Comparison of ENCODE assay signal across 10 mouse cellular contexts in genomic region chr9:51993486-51994275, GRCm38 (mm10). TPM values are rescaled to one million over a fixed set of nuclear protein-coding genes. Genes with fewer than 3 reads are reported as not detected.
A peak's percentile ranks its signal among the peaks of the same experiment; 100 is the strongest.
DNase-seq lines count a peak whose midpoint lies in the region; ATAC-seq and TF ChIP-seq lines count a peak whose summit lies in the region.
"Had no signal": no experiment of that assay in that cellular context is flagged by ENCODE, and none has a peak within 500 bp of the region (broad histone marks: within the 10 kb centered on the region; RNA-seq: fewer than 3 reads in every experiment).

No protein-coding gene starts in this region.

- H3K4me3 ChIP-seq in heart, embryonic 12.5 days: no peak overlapping the region
- no peak overlapping the region for H3K4me3 ChIP-seq in testis, adult 2 months (ENCODE audit: control insufficient read depth, low read depth, low read length)
- no peak overlapping the region for H3K4me3 ChIP-seq in liver, embryonic 16.5 days (ENCODE audit: low read depth, low read length)
- H3K4me3 ChIP-seq in forebrain, embryonic 14.5 days (ENCODE audit: low read depth, low read length): no peak overlapping the region
- H3K4me3 ChIP-seq: heart, embryonic 15.5 days; myocyte had no signal

- no peaks in the 10 kb centered on the region for H3K36me3 ChIP-seq in heart, embryonic 12.5 days
- H3K36me3 ChIP-seq in testis, adult 2 months (ENCODE audit: control insufficient read depth, insufficient read depth, low read length): no peaks in the 10 kb centered on the region
- H3K36me3 ChIP-seq in liver, embryonic 16.5 days (ENCODE audit: control insufficient read depth, insufficient read depth): no peaks in the 10 kb centered on the region
- no peaks in the 10 kb centered on the region for H3K36me3 ChIP-seq in forebrain, embryonic 14.5 days (ENCODE audit: control insufficient read depth, insufficient read depth, low read length)
- H3K36me3 ChIP-seq: heart, embryonic 15.5 days had no signal

- H3K9ac ChIP-seq in heart, embryonic 12.5 days: no peak overlapping the region
- no peak overlapping the region for H3K9ac ChIP-seq in liver, embryonic 16.5 days (ENCODE audit: low read depth, low read length)
- no peak overlapping the region for H3K9ac ChIP-seq in forebrain, embryonic 14.5 days (ENCODE audit: low read length)
- H3K9ac ChIP-seq: heart, embryonic 15.5 days had no signal

- no peak overlapping the region for H3K27ac ChIP-seq in heart, embryonic 12.5 days (ENCODE audit: poor library complexity, severe bottlenecking)
- H3K27ac ChIP-seq in testis, adult 2 months (ENCODE audit: control insufficient read depth, insufficient read depth, low read depth, low read length): no peak overlapping the region
- H3K27ac ChIP-seq in liver, embryonic 16.5 days (ENCODE audit: low read length): peak overlapping the region; percentile 54; the same call in 1 of the 2 replicates
- no peak overlapping the region for H3K27ac ChIP-seq in forebrain, embryonic 14.5 days (ENCODE audit: low read depth, low read length)
- H3K27ac ChIP-seq: heart, embryonic 15.5 days had no signal

- H3K9me3 ChIP-seq in heart, embryonic 12.5 days (replicated peaks): peaks cover 6% of the 10 kb centered on the region
- no peaks in the 10 kb centered on the region for H3K9me3 ChIP-seq in liver, embryonic 16.5 days (replicated peaks; ENCODE audit: control insufficient read depth, low read length)
- H3K9me3 ChIP-seq in forebrain, embryonic 14.5 days (replicated peaks; ENCODE audit: control insufficient read depth, low read length): no peaks in the 10 kb centered on the region
- H3K9me3 ChIP-seq: heart, embryonic 15.5 days had no signal

- DNase-seq in heart, adult 11 months: peak; percentile 55
- no peak for DNase-seq in testis, postnatal 14 days (ENCODE audit: low spot score)
- DNase-seq in thymus, postnatal 36 days: peak; percentile 51 to 54
- DNase-seq in cerebellum, adult 11 months: no peak
- no peak for DNase-seq in forebrain, embryonic 14.5 days (ENCODE audit: low spot score)

- no peak overlapping the region for H3K4me2 ChIP-seq in heart, embryonic 12.5 days
- no peak overlapping the region for H3K4me2 ChIP-seq in liver, embryonic 16.5 days (ENCODE audit: low read depth, low read length)
- H3K4me2 ChIP-seq in forebrain, embryonic 14.5 days (ENCODE audit: low read length): no peak overlapping the region
- H3K4me2 ChIP-seq: heart, embryonic 15.5 days had no signal

- ATAC-seq in heart, embryonic 12.5 days (ENCODE audit: insufficient number of reproducible peaks, low FRiP score): no peak
- ATAC-seq in liver, embryonic 16.5 days (ENCODE audit: low read depth): no peak
- ATAC-seq in forebrain, embryonic 14.5 days: no peak

- H3K27me3 ChIP-seq in heart, embryonic 12.5 days (replicated peaks): no peaks in the 10 kb centered on the region
- no peaks in the 10 kb centered on the region for H3K27me3 ChIP-seq in testis, adult 2 months (ENCODE audit: control insufficient read depth, insufficient read depth, low read length)
- no peaks in the 10 kb centered on the region for H3K27me3 ChIP-seq in liver, embryonic 16.5 days (ENCODE audit: control insufficient read depth, insufficient read depth, low read depth, low read length)
- H3K27me3 ChIP-seq in forebrain, embryonic 14.5 days (replicated peaks; ENCODE audit: control insufficient read depth, insufficient read depth, low read length): no peaks in the 10 kb centered on the region
- H3K27me3 ChIP-seq: heart, embryonic 15.5 days had no signal

- peaks cover 14% of the 10 kb centered on the region for H3K4me1 ChIP-seq in heart, embryonic 12.5 days (replicated peaks)
- no peaks in the 10 kb centered on the region for H3K4me1 ChIP-seq in testis, adult 2 months (ENCODE audit: control insufficient read depth, insufficient read depth, low read length)
- H3K4me1 ChIP-seq in liver, embryonic 16.5 days (ENCODE audit: control insufficient read depth, low read depth, low read length): no peaks in the 10 kb centered on the region
- no peaks in the 10 kb centered on the region for H3K4me1 ChIP-seq in forebrain, embryonic 14.5 days (ENCODE audit: control insufficient read depth, insufficient read depth, low read length)

- 75% methylated on average over 4 of the region's 4 CpGs for WGBS in heart, embryonic 12.5 days
- 52% methylated on average over 4 of the region's 4 CpGs for WGBS in liver, embryonic 16.5 days (ENCODE audit: insufficient replicate concordance)
- WGBS in forebrain, embryonic 14.5 days: 81% methylated on average over 4 of the region's 4 CpGs

- no peak for TF ChIP-seq POLR2A in testis, adult 2 months (IDR thresholded peaks at IDR 0.05; ENCODE audit: control insufficient read depth, low read depth, low read length)

- TF ChIP-seq CTCF in testis, adult 2 months (IDR thresholded peaks at IDR 0.05; ENCODE audit: control insufficient read depth, insufficient read depth, insufficient replicate concordance, low read depth, low read length): peak; percentile 35; the same call in 1 of the 2 replicates

RNA-seq across cellular contexts. Expression of gene Fdx1, which starts 30.3 kb away (rescaled TPM):
- 96.4 and 100 TPM in 2 replicates for polyA plus RNA-seq in heart, embryonic 12.5 days (2016; fragmentation: Nextera tagmentation; extraction: Ambion mirVana)
- 57.4 and 58.6 TPM in 2 replicates for polyA plus RNA-seq in testis, adult 2 months (2012; rRNA removed)
- 32.2 and 34.3 TPM in 2 replicates for polyA plus RNA-seq in liver, embryonic 16.5 days (2015; fragmentation: Nextera tagmentation; extraction: Ambion mirVana)
- 50.7 and 55.1 TPM in 2 replicates for polyA plus RNA-seq in forebrain, embryonic 14.5 days (2014; fragmentation: Nextera tagmentation; extraction: Ambion mirVana)

RNA-seq across cellular contexts. Expression of gene Rdx, which starts 53.3 kb away (rescaled TPM):
- 170 and 175 TPM in 2 replicates for polyA plus RNA-seq in heart, embryonic 12.5 days (2016; fragmentation: Nextera tagmentation; extraction: Ambion mirVana)
- 13.8 and 17.9 TPM in 2 replicates for polyA plus RNA-seq in testis, adult 2 months (2012; rRNA removed)
- 54.9 and 55.7 TPM in 2 replicates for polyA plus RNA-seq in liver, embryonic 16.5 days (2015; fragmentation: Nextera tagmentation; extraction: Ambion mirVana)
- polyA plus RNA-seq in forebrain, embryonic 14.5 days (2014; fragmentation: Nextera tagmentation; extraction: Ambion mirVana): 107 and 121 TPM in 2 replicates

Comparison
In these comparisons a context has a peak if more than half of its experiments do, and no peak if none do; other contexts are left out.
1. DNase-seq: peak in heart, adult 11 months (single experiment) and thymus, postnatal 36 days (2 of 2); none in testis, postnatal 14 days (single experiment), cerebellum, adult 11 months (single experiment) and forebrain, embryonic 14.5 days (single experiment).